Mouse (Mus musculus): ENCODE data around the gene Cib4. TPM values are rescaled to one million over a fixed set of nuclear protein-coding genes. Genes with fewer than 3 reads are reported as not detected.

Gene Cib4
- polyA plus RNA-seq, 1 experiment from 2014 or later = not detected

- Histone ChIP-seq H3K9me3 (ENCODE audit: control insufficient read depth, low read length) (no peaks in the 10 kb centered on the region), H3K9ac (ENCODE audit: low read length) (0 out of 2 replicates have a peak overlapping the region, but pooled peaks have one; percentile 37), H3K36me3 (ENCODE audit: control insufficient read depth, insufficient read depth, low read length) (no peaks in the 10 kb centered on the region), H3K4me2 (ENCODE audit: low read depth, low read length, severe bottlenecking) (peak overlapping the region; percentile 47), H3K4me3 (ENCODE audit: low read depth, low read length) (peak overlapping the region; percentile 23), H3K4me1 (replicated peaks; ENCODE audit: control insufficient read depth, insufficient read depth, low read length) (peaks cover 11% of the 10 kb centered on the region; the same call in 1 of the 2 replicates), H3K27ac (ENCODE audit: low read depth, low read length) (no peak overlapping the region), H3K27me3 (ENCODE audit: control insufficient read depth, insufficient read depth, low read length) (peaks cover 2% of the 10 kb centered on the region; the same call in 1 of the 2 replicates)
- ATAC-seq (replicated peaks; ENCODE audit: low FRiP score) (no peak), DNase-seq (ENCODE audit: low spot score) (no peak)
- WGBS = 34% methylated on average over 9 of the region's 9 CpGs
Observed at GRCm38 (mm10) chr5:30466315-30466714, 79.3 kb downstream of the Cib4 start.

GRCm38 (mm10) chr5:30465861-30466260 is 79.8 kb downstream of the Cib4 start, which contains the start of gene 1700001C02Rik:
1700001C02Rik (plus strand) TSS chr5:30466047.
- Histone ChIP-seq H3K4me3 (ENCODE audit: low read depth, low read length) (peak within 1 kb of the TSS; percentile 23), H3K36me3 (ENCODE audit: control insufficient read depth, insufficient read depth, low read length) (no peaks in the 10 kb centered on the region), H3K9me3 (ENCODE audit: control insufficient read depth, low read length) (no peaks in the 10 kb centered on the region), H3K27me3 (ENCODE audit: control insufficient read depth, insufficient read depth, low read length) (peaks cover 2% of the 10 kb centered on the region; the same call in 1 of the 2 replicates), H3K4me2 (ENCODE audit: low read depth, low read length, severe bottlenecking) (peak within 1 kb of the TSS; percentile 47), H3K4me1 (replicated peaks; ENCODE audit: control insufficient read depth, insufficient read depth, low read length) (peaks cover 11% of the 10 kb centered on the region; the same call in 1 of the 2 replicates), H3K9ac (ENCODE audit: low read length) (0 out of 2 replicates have a peak within 1 kb of the TSS, but pooled peaks have one; percentile 37), H3K27ac (ENCODE audit: low read depth, low read length) (no peak within 1 kb of the TSS)
- no peak for ATAC-seq (replicated peaks; ENCODE audit: low FRiP score)
- no peak for DNase-seq (ENCODE audit: low spot score)
- 12% methylated on average over 21 of the region's 21 CpGs for WGBS

GRCm38 (mm10) chr5:30461821-30462220 is 83.8 kb downstream of the Cib4 start, which contains the start of gene Otof:
Otof (minus strand) TSS chr5:30461932.
- no peaks in the 10 kb centered on the region for H3K36me3 ChIP-seq (ENCODE audit: control insufficient read depth, insufficient read depth, low read length)
- peak; percentile 70 for DNase-seq (ENCODE audit: low spot score)
- H3K27me3 ChIP-seq (ENCODE audit: control insufficient read depth, insufficient read depth, low read length) = peaks cover 2% of the 10 kb centered on the region; the same call in 1 of the 2 replicates
- no peak within 1 kb of the TSS for H3K9ac ChIP-seq (ENCODE audit: low read length)
- H3K4me3 ChIP-seq (ENCODE audit: low read depth, low read length) = no peak within 1 kb of the TSS
- ATAC-seq (replicated peaks; ENCODE audit: low FRiP score) = peak; percentile 63; the same call in 1 of the 2 replicates
- WGBS = 51% methylated on average over 12 of the region's 12 CpGs
- no peak within 1 kb of the TSS for H3K4me2 ChIP-seq (ENCODE audit: low read depth, low read length, severe bottlenecking)
- no peak within 1 kb of the TSS for H3K27ac ChIP-seq (ENCODE audit: low read depth, low read length)
- H3K9me3 ChIP-seq (ENCODE audit: control insufficient read depth, low read length) = no peaks in the 10 kb centered on the region
- H3K4me1 ChIP-seq (replicated peaks; ENCODE audit: control insufficient read depth, insufficient read depth, low read length) = peaks cover 11% of the 10 kb centered on the region; the same call in 1 of the 2 replicates

GRCm38 (mm10) chr5:30460155-30460554 is 85.5 kb downstream of the Cib4 start:
- Histone ChIP-seq H3K4me1 (replicated peaks; ENCODE audit: control insufficient read depth, insufficient read depth, low read length) (0 out of 2 replicates have a peak, but pooled peaks cover 2% of the 10 kb centered on the region), H3K9ac (ENCODE audit: low read length) (no peak overlapping the region), H3K9me3 (ENCODE audit: control insufficient read depth, low read length) (no peaks in the 10 kb centered on the region), H3K27ac (ENCODE audit: low read depth, low read length) (no peak overlapping the region), H3K4me2 (ENCODE audit: low read depth, low read length, severe bottlenecking) (no peak overlapping the region), H3K4me3 (ENCODE audit: low read depth, low read length) (no peak overlapping the region), H3K36me3 (ENCODE audit: control insufficient read depth, insufficient read depth, low read length) (no peaks in the 10 kb centered on the region), H3K27me3 (ENCODE audit: control insufficient read depth, insufficient read depth, low read length) (no peaks in the 10 kb centered on the region; the same call in 1 of the 2 replicates)
- DNase-seq (ENCODE audit: low spot score) (no peak), ATAC-seq (replicated peaks; ENCODE audit: low FRiP score) (no peak)
- 26% methylated on average over 4 of the region's 4 CpGs for WGBS

GRCm38 (mm10) chr5:30456056-30456455 is 89.6 kb downstream of the Cib4 start:
- H3K36me3 ChIP-seq (ENCODE audit: control insufficient read depth, insufficient read depth, low read length) = no peaks in the 10 kb centered on the region
- no peaks in the 10 kb centered on the region for H3K4me1 ChIP-seq (replicated peaks; ENCODE audit: control insufficient read depth, insufficient read depth, low read length)
- 73% methylated on average over 6 of the region's 6 CpGs for WGBS
- H3K4me3 ChIP-seq (ENCODE audit: low read depth, low read length) = no peak overlapping the region
- no peak overlapping the region for H3K4me2 ChIP-seq (ENCODE audit: low read depth, low read length, severe bottlenecking)
- H3K9me3 ChIP-seq (ENCODE audit: control insufficient read depth, low read length) = no peaks in the 10 kb centered on the region
- no peaks in the 10 kb centered on the region for H3K27me3 ChIP-seq (ENCODE audit: control insufficient read depth, insufficient read depth, low read length)
- no peak overlapping the region for H3K27ac ChIP-seq (ENCODE audit: low read depth, low read length)
- no peak overlapping the region for H3K9ac ChIP-seq (ENCODE audit: low read length)
- ATAC-seq (replicated peaks; ENCODE audit: low FRiP score) (no peak), DNase-seq (ENCODE audit: low spot score) (no peak)

GRCm38 (mm10) chr5:30444327-30444895 is 101.2 kb downstream of the Cib4 start:
- no peak for ATAC-seq (replicated peaks; ENCODE audit: low FRiP score)
- no peaks in the 10 kb centered on the region for H3K4me1 ChIP-seq (replicated peaks; ENCODE audit: control insufficient read depth, insufficient read depth, low read length)
- H3K27me3 ChIP-seq (ENCODE audit: control insufficient read depth, insufficient read depth, low read length) = no peaks in the 10 kb centered on the region
- H3K36me3 ChIP-seq (ENCODE audit: control insufficient read depth, insufficient read depth, low read length) = no peaks in the 10 kb centered on the region
- no peak overlapping the region for H3K4me3 ChIP-seq (ENCODE audit: low read depth, low read length)
- WGBS = 84% methylated on average over 13 of the region's 13 CpGs
- no peak overlapping the region for H3K4me2 ChIP-seq (ENCODE audit: low read depth, low read length, severe bottlenecking)
- no peaks in the 10 kb centered on the region for H3K9me3 ChIP-seq (ENCODE audit: control insufficient read depth, low read length)
- H3K27ac ChIP-seq (ENCODE audit: low read depth, low read length) = no peak overlapping the region
- H3K9ac ChIP-seq (ENCODE audit: low read length) = no peak overlapping the region
- no peak for DNase-seq (ENCODE audit: low spot score)

GRCm38 (mm10) chr5:30442196-30442595 is 103.4 kb downstream of the Cib4 start:
- no peaks in the 10 kb centered on the region for H3K4me1 ChIP-seq (replicated peaks; ENCODE audit: control insufficient read depth, insufficient read depth, low read length)
- no peak overlapping the region for H3K4me3 ChIP-seq (ENCODE audit: low read depth, low read length)
- no peaks in the 10 kb centered on the region for H3K9me3 ChIP-seq (ENCODE audit: control insufficient read depth, low read length)
- H3K27ac ChIP-seq (ENCODE audit: low read depth, low read length) = no peak overlapping the region
- H3K4me2 ChIP-seq (ENCODE audit: low read depth, low read length, severe bottlenecking) = no peak overlapping the region
- DNase-seq (ENCODE audit: low spot score) (no peak), ATAC-seq (replicated peaks; ENCODE audit: low FRiP score) (no peak)
- no peaks in the 10 kb centered on the region for H3K36me3 ChIP-seq (ENCODE audit: control insufficient read depth, insufficient read depth, low read length)
- 62% methylated on average over 5 of the region's 5 CpGs for WGBS
- H3K27me3 ChIP-seq (ENCODE audit: control insufficient read depth, insufficient read depth, low read length) = no peaks in the 10 kb centered on the region
- no peak overlapping the region for H3K9ac ChIP-seq (ENCODE audit: low read length)

- Histone ChIP-seq H3K9ac (ENCODE audit: low read length) (no peak overlapping the region), H3K27ac (ENCODE audit: low read depth, low read length) (no peak overlapping the region), H3K4me2 (ENCODE audit: low read depth, low read length, severe bottlenecking) (no peak overlapping the region), H3K36me3 (ENCODE audit: control insufficient read depth, insufficient read depth, low read length) (no peaks in the 10 kb centered on the region), H3K9me3 (ENCODE audit: control insufficient read depth, low read length) (no peaks in the 10 kb centered on the region), H3K27me3 (ENCODE audit: control insufficient read depth, insufficient read depth, low read length) (no peaks in the 10 kb centered on the region), H3K4me3 (ENCODE audit: low read depth, low read length) (no peak overlapping the region), H3K4me1 (replicated peaks; ENCODE audit: control insufficient read depth, insufficient read depth, low read length) (no peaks in the 10 kb centered on the region)
- WGBS = 90% methylated on average over 8 of the region's 8 CpGs
- ATAC-seq (replicated peaks; ENCODE audit: low FRiP score) (no peak), DNase-seq (ENCODE audit: low spot score) (no peak)
Observed at GRCm38 (mm10) chr5:30440308-30440906, 105.2 kb downstream of the Cib4 start.

All from forebrain, embryonic 11.5 days (tissue).